Mouse (Mus musculus): ENCODE results near the gene Atp8a1.
"Not testable (repeated sequence)": the region's sequence is repeated elsewhere in the genome, so short reads cannot be mapped to it uniquely, and the experiment has no call there.

Atp8a1 gene

GRCm38 (mm10) chr5:67826278-67826677 is 21.0 kb downstream of the Atp8a1 start:
- no peak for DNase-seq (ENCODE audit: low spot score)

GRCm38 (mm10) chr5:67824600-67824999 is 22.6 kb downstream of the Atp8a1 start:
- no peak for DNase-seq (ENCODE audit: low spot score)

GRCm38 (mm10) chr5:67823771-67824170 is 23.5 kb downstream of the Atp8a1 start:
- DNase-seq (ENCODE audit: low spot score), result no peak

GRCm38 (mm10) chr5:67822619-67823018 is 24.6 kb downstream of the Atp8a1 start:
- DNase-seq (ENCODE audit: low spot score), result no peak

- peak; percentile 48 for DNase-seq (ENCODE audit: low spot score)
Measured at GRCm38 (mm10) chr5:67821987-67822401, 25.2 kb downstream of the Atp8a1 start.

- no peak for DNase-seq (ENCODE audit: low spot score)
Measured at GRCm38 (mm10) chr5:67821185-67821584, 26.0 kb downstream of the Atp8a1 start.

- no peak for DNase-seq (ENCODE audit: low spot score)
Measured at GRCm38 (mm10) chr5:67819451-67819850, 27.8 kb downstream of the Atp8a1 start.

- no peak for DNase-seq (ENCODE audit: low spot score)
Measured at GRCm38 (mm10) chr5:67815572-67816325, 31.5 kb downstream of the Atp8a1 start.

- DNase-seq (ENCODE audit: low spot score), result not testable (repeated sequence)
Measured at GRCm38 (mm10) chr5:67815060-67815459, 32.2 kb downstream of the Atp8a1 start.

GRCm38 (mm10) chr5:67814437-67814965 is 32.7 kb downstream of the Atp8a1 start:
- no peak for DNase-seq (ENCODE audit: low spot score)

- DNase-seq (ENCODE audit: low spot score), result no peak
Measured at GRCm38 (mm10) chr5:67813334-67813733, 33.9 kb downstream of the Atp8a1 start.

- DNase-seq (ENCODE audit: low spot score), result peak; percentile 52
Measured at GRCm38 (mm10) chr5:67802174-67803030, 44.8 kb downstream of the Atp8a1 start.

- no peak for DNase-seq (ENCODE audit: low spot score)
Measured at GRCm38 (mm10) chr5:67800801-67801200, 46.4 kb downstream of the Atp8a1 start.

GRCm38 (mm10) chr5:67799785-67800184 is 47.4 kb downstream of the Atp8a1 start:
- no peak for DNase-seq (ENCODE audit: low spot score)

GRCm38 (mm10) chr5:67798348-67798747 is 48.9 kb downstream of the Atp8a1 start:
- no peak for DNase-seq (ENCODE audit: low spot score)

- no peak for DNase-seq (ENCODE audit: low spot score)
Measured at GRCm38 (mm10) chr5:67797006-67797958, 50.0 kb downstream of the Atp8a1 start.

- DNase-seq (ENCODE audit: low spot score), result no peak
Measured at GRCm38 (mm10) chr5:67794129-67794800, 53.0 kb downstream of the Atp8a1 start.

- no peak for DNase-seq (ENCODE audit: low spot score)
Measured at GRCm38 (mm10) chr5:67782775-67783174, 64.5 kb downstream of the Atp8a1 start.

GRCm38 (mm10) chr5:67778026-67778425 is 69.2 kb downstream of the Atp8a1 start:
- peak; percentile 71 for DNase-seq (ENCODE audit: low spot score)

GRCm38 (mm10) chr5:67774186-67774585 is 73.0 kb downstream of the Atp8a1 start:
- no peak for DNase-seq (ENCODE audit: low spot score)

GRCm38 (mm10) chr5:67768708-67769107 is 78.5 kb downstream of the Atp8a1 start:
- DNase-seq (ENCODE audit: low spot score), result no peak

Data from layer of hippocampus, adult 11-12 months (tissue).